Mouse (Mus musculus): Measurements from ENCODE around the gene Olfr1053. TPM values are rescaled to one million over a fixed set of nuclear protein-coding genes. Genes with fewer than 3 reads are reported as not detected.
"Not testable (repeated sequence)": the region's sequence is repeated elsewhere in the genome, so short reads cannot be mapped to it uniquely, and the experiment has no call there.

Olfr1053 gene
- not detected in 2 replicates for polyA plus RNA-seq (2015; fragmentation: Nextera tagmentation; extraction: Ambion mirVana)

GRCm38 (mm10) chr2:86315184-86315583 is at the start of gene Olfr1053:
Olfr1053 (minus strand) TSS chr2:86315284.
- H3K4me1 ChIP-seq (ENCODE audit: control insufficient read depth, insufficient read depth, low read length), result no peaks in the 10 kb centered on the region
- no peak within 1 kb of the TSS for H3K9ac ChIP-seq (ENCODE audit: low read length)
- no peak within 1 kb of the TSS for H3K27ac ChIP-seq (ENCODE audit: low read length)
- ATAC-seq (ENCODE audit: insufficient read depth, low FRiP score), result no peak
- H3K9me3 ChIP-seq (replicated peaks; ENCODE audit: control insufficient read depth, low read length), result no peaks in the 10 kb centered on the region
- WGBS, result 67% methylated on average over 3 of the region's 3 CpGs
- no peak within 1 kb of the TSS for H3K4me2 ChIP-seq (ENCODE audit: low read depth, low read length)
- H3K27me3 ChIP-seq (ENCODE audit: control insufficient read depth, insufficient read depth, low read length), result no peaks in the 10 kb centered on the region
- H3K36me3 ChIP-seq (ENCODE audit: control insufficient read depth, insufficient read depth, low read length), result no peaks in the 10 kb centered on the region
- no peak within 1 kb of the TSS for H3K4me3 ChIP-seq (replicated peaks; ENCODE audit: low read length)

- no peak within 1 kb of the TSS for H3K9ac ChIP-seq (ENCODE audit: low read length)
- H3K9me3 ChIP-seq (replicated peaks; ENCODE audit: control insufficient read depth, low read length), result no peaks in the 10 kb centered on the region
- no peaks in the 10 kb centered on the region for H3K36me3 ChIP-seq (ENCODE audit: control insufficient read depth, insufficient read depth, low read length)
- no peaks in the 10 kb centered on the region for H3K27me3 ChIP-seq (ENCODE audit: control insufficient read depth, insufficient read depth, low read length)
- no peak within 1 kb of the TSS for H3K27ac ChIP-seq (ENCODE audit: low read length)
- no peak within 1 kb of the TSS for H3K4me2 ChIP-seq (ENCODE audit: low read depth, low read length)
- H3K4me3 ChIP-seq (replicated peaks; ENCODE audit: low read length), result no peak within 1 kb of the TSS
- ATAC-seq (ENCODE audit: insufficient read depth, low FRiP score), result no peak
- no peaks in the 10 kb centered on the region for H3K4me1 ChIP-seq (ENCODE audit: control insufficient read depth, insufficient read depth, low read length)
These were observed 47.3 kb upstream of the Olfr1053 start, which contains the start of gene Olfr1056 for GRCm38 (mm10) chr2:86362369-86362768. Olfr1056 (minus strand) TSS chr2:86362469.

- WGBS, result 81% methylated on average over 1 of the region's 1 CpGs
- not testable (repeated sequence) for H3K4me2 ChIP-seq (ENCODE audit: low read depth, low read length); H3K4me3 ChIP-seq (replicated peaks; ENCODE audit: low read length); H3K27me3 ChIP-seq (ENCODE audit: control insufficient read depth, insufficient read depth, low read length); H3K27ac ChIP-seq (ENCODE audit: low read length); H3K9ac ChIP-seq (ENCODE audit: low read length); H3K36me3 ChIP-seq (ENCODE audit: control insufficient read depth, insufficient read depth, low read length); H3K9me3 ChIP-seq (replicated peaks; ENCODE audit: control insufficient read depth, low read length); ATAC-seq (ENCODE audit: insufficient read depth, low FRiP score); H3K4me1 ChIP-seq (ENCODE audit: control insufficient read depth, insufficient read depth, low read length)
These were observed 36.7 kb upstream of the Olfr1053 start for GRCm38 (mm10) chr2:86351751-86352150.

- ATAC-seq (ENCODE audit: insufficient read depth, low FRiP score), result no peak
- H3K9ac ChIP-seq (ENCODE audit: low read length), result no peak within 1 kb of the TSS
- H3K27ac ChIP-seq (ENCODE audit: low read length), result no peak within 1 kb of the TSS
- H3K27me3 ChIP-seq (ENCODE audit: control insufficient read depth, insufficient read depth, low read length), result no peaks in the 10 kb centered on the region
- no peaks in the 10 kb centered on the region for H3K9me3 ChIP-seq (replicated peaks; ENCODE audit: control insufficient read depth, low read length)
- 85% methylated on average over 5 of the region's 5 CpGs for WGBS
- H3K36me3 ChIP-seq (ENCODE audit: control insufficient read depth, insufficient read depth, low read length), result no peaks in the 10 kb centered on the region
- H3K4me3 ChIP-seq (replicated peaks; ENCODE audit: low read length), result no peak within 1 kb of the TSS
- H3K4me1 ChIP-seq (ENCODE audit: control insufficient read depth, insufficient read depth, low read length), result no peaks in the 10 kb centered on the region
- no peak within 1 kb of the TSS for H3K4me2 ChIP-seq (ENCODE audit: low read depth, low read length)
These were observed 35.1 kb upstream of the Olfr1053 start, which contains the start of gene Olfr1055 for GRCm38 (mm10) chr2:86350184-86350583. Olfr1055 (minus strand) TSS chr2:86350284.

GRCm38 (mm10) chr2:86335333-86335732 is 20.2 kb upstream of the Olfr1053 start, which contains the start of gene Olfr1054:
Olfr1054 (minus strand) TSS chr2:86335433.
- 82% methylated on average over 3 of the region's 3 CpGs for WGBS
- no peak for ATAC-seq (ENCODE audit: insufficient read depth, low FRiP score)

GRCm38 (mm10) chr2:86292155-86292554 is 22.9 kb downstream of the Olfr1053 start, which contains the start of gene Olfr1052:
Olfr1052 (plus strand) TSS chr2:86292455.
- no peak for ATAC-seq (ENCODE audit: insufficient read depth, low FRiP score)
- Histone ChIP-seq H3K4me2 (ENCODE audit: low read depth, low read length) (no peak within 1 kb of the TSS), H3K9ac (ENCODE audit: low read length) (no peak within 1 kb of the TSS), H3K27me3 (ENCODE audit: control insufficient read depth, insufficient read depth, low read length) (no peaks in the 10 kb centered on the region), H3K36me3 (ENCODE audit: control insufficient read depth, insufficient read depth, low read length) (no peaks in the 10 kb centered on the region), H3K4me1 (ENCODE audit: control insufficient read depth, insufficient read depth, low read length) (no peaks in the 10 kb centered on the region), H3K4me3 (replicated peaks; ENCODE audit: low read length) (no peak within 1 kb of the TSS), H3K27ac (ENCODE audit: low read length) (no peak within 1 kb of the TSS), H3K9me3 (replicated peaks; ENCODE audit: control insufficient read depth, low read length) (no peaks in the 10 kb centered on the region)

More at GRCm38 (mm10) chr2:86335333-86335732, 20.2 kb upstream of the Olfr1053 start, which contains the start of gene Olfr1054:
- Histone ChIP-seq H3K4me1 (ENCODE audit: control insufficient read depth, insufficient read depth, low read length) (no peaks in the 10 kb centered on the region), H3K9me3 (replicated peaks; ENCODE audit: control insufficient read depth, low read length) (no peaks in the 10 kb centered on the region), H3K27ac (ENCODE audit: low read length) (no peak within 1 kb of the TSS), H3K27me3 (ENCODE audit: control insufficient read depth, insufficient read depth, low read length) (no peaks in the 10 kb centered on the region), H3K9ac (ENCODE audit: low read length) (no peak within 1 kb of the TSS), H3K4me2 (ENCODE audit: low read depth, low read length) (no peak within 1 kb of the TSS), H3K4me3 (replicated peaks; ENCODE audit: low read length) (no peak within 1 kb of the TSS), H3K36me3 (ENCODE audit: control insufficient read depth, insufficient read depth, low read length) (no peaks in the 10 kb centered on the region)

- not testable (repeated sequence) for H3K36me3 ChIP-seq (ENCODE audit: control insufficient read depth, insufficient read depth, low read length); H3K27me3 ChIP-seq (ENCODE audit: control insufficient read depth, insufficient read depth, low read length); H3K9me3 ChIP-seq (replicated peaks; ENCODE audit: control insufficient read depth, low read length); H3K27ac ChIP-seq (ENCODE audit: low read length); H3K9ac ChIP-seq (ENCODE audit: low read length); H3K4me2 ChIP-seq (ENCODE audit: low read depth, low read length); H3K4me1 ChIP-seq (ENCODE audit: control insufficient read depth, insufficient read depth, low read length); ATAC-seq (ENCODE audit: insufficient read depth, low FRiP score); H3K4me3 ChIP-seq (replicated peaks; ENCODE audit: low read length)
These were observed 36.1 kb downstream of the Olfr1053 start, which contains the start of gene Olfr1051 for GRCm38 (mm10) chr2:86278988-86279387. Olfr1051 (minus strand) TSS chr2:86279088.

Other genes with a start within 250 kb of the Olfr1053 start
- not detected in 2 replicates for gene Olfr1036, start 241.3 kb downstream of the Olfr1053 start, polyA plus RNA-seq (2015; fragmentation: Nextera tagmentation; extraction: Ambion mirVana)
- gene Olfr1037, start 227.9 kb downstream of the Olfr1053 start, polyA plus RNA-seq (2015; fragmentation: Nextera tagmentation; extraction: Ambion mirVana), result not detected in 2 replicates
- not detected in 2 replicates for gene Olfr1039, start 179.4 kb downstream of the Olfr1053 start, polyA plus RNA-seq (2015; fragmentation: Nextera tagmentation; extraction: Ambion mirVana)
- not detected in 2 replicates for gene Olfr1040, start 168.6 kb downstream of the Olfr1053 start, polyA plus RNA-seq (2015; fragmentation: Nextera tagmentation; extraction: Ambion mirVana)
- not detected in 2 replicates for gene Olfr1042, start 153.4 kb downstream of the Olfr1053 start, polyA plus RNA-seq (2015; fragmentation: Nextera tagmentation; extraction: Ambion mirVana)
- gene Olfr1043, start 147.8 kb downstream of the Olfr1053 start, polyA plus RNA-seq (2015; fragmentation: Nextera tagmentation; extraction: Ambion mirVana), result not detected in 2 replicates
- gene Olfr1044, start 137.5 kb downstream of the Olfr1053 start, polyA plus RNA-seq (2015; fragmentation: Nextera tagmentation; extraction: Ambion mirVana), result not detected in 2 replicates
- gene Olfr52, start 129.6 kb downstream of the Olfr1053 start, polyA plus RNA-seq (2015; fragmentation: Nextera tagmentation; extraction: Ambion mirVana), result not detected in 2 replicates
- not detected in 2 replicates for gene Olfr1045, start 112.3 kb downstream of the Olfr1053 start, polyA plus RNA-seq (2015; fragmentation: Nextera tagmentation; extraction: Ambion mirVana)
- gene Olfr1046, start 96.0 kb downstream of the Olfr1053 start, polyA plus RNA-seq (2015; fragmentation: Nextera tagmentation; extraction: Ambion mirVana), result not detected in 2 replicates
- not detected in 2 replicates for gene Olfr1047, start 83.9 kb downstream of the Olfr1053 start, polyA plus RNA-seq (2015; fragmentation: Nextera tagmentation; extraction: Ambion mirVana)
- gene Olfr1048, start 75.0 kb downstream of the Olfr1053 start, polyA plus RNA-seq (2015; fragmentation: Nextera tagmentation; extraction: Ambion mirVana), result not detected in 2 replicates
- not detected in 2 replicates for gene Olfr1049, start 57.0 kb downstream of the Olfr1053 start, polyA plus RNA-seq (2015; fragmentation: Nextera tagmentation; extraction: Ambion mirVana)
- gene Olfr1051, start 36.2 kb downstream of the Olfr1053 start, polyA plus RNA-seq (2015; fragmentation: Nextera tagmentation; extraction: Ambion mirVana), result not detected in 2 replicates
- not detected in 2 replicates for gene Olfr1052, start 22.8 kb downstream of the Olfr1053 start, polyA plus RNA-seq (2015; fragmentation: Nextera tagmentation; extraction: Ambion mirVana)
- gene Olfr1054, start 20.1 kb upstream of the Olfr1053 start, polyA plus RNA-seq (2015; fragmentation: Nextera tagmentation; extraction: Ambion mirVana), result not detected in 2 replicates
- not detected in 2 replicates for gene Olfr1055, start 35.0 kb upstream of the Olfr1053 start, polyA plus RNA-seq (2015; fragmentation: Nextera tagmentation; extraction: Ambion mirVana)
- gene Olfr1056, start 47.2 kb upstream of the Olfr1053 start, polyA plus RNA-seq (2015; fragmentation: Nextera tagmentation; extraction: Ambion mirVana), result not detected in 2 replicates
- gene Olfr1057, start 63.1 kb upstream of the Olfr1053 start, polyA plus RNA-seq (2015; fragmentation: Nextera tagmentation; extraction: Ambion mirVana), result not detected in 2 replicates
- gene Olfr1058, start 73.3 kb upstream of the Olfr1053 start, polyA plus RNA-seq (2015; fragmentation: Nextera tagmentation; extraction: Ambion mirVana), result not detected in 2 replicates
- gene Olfr1061, start 98.8 kb upstream of the Olfr1053 start, polyA plus RNA-seq (2015; fragmentation: Nextera tagmentation; extraction: Ambion mirVana), result not detected in 2 replicates
- gene Olfr1062, start 111.5 kb upstream of the Olfr1053 start, polyA plus RNA-seq (2015; fragmentation: Nextera tagmentation; extraction: Ambion mirVana), result not detected in 2 replicates
- not detected in 2 replicates for gene Olfr1065, start 135.3 kb upstream of the Olfr1053 start, polyA plus RNA-seq (2015; fragmentation: Nextera tagmentation; extraction: Ambion mirVana)
- not detected in 2 replicates for gene Olfr1066, start 141.0 kb upstream of the Olfr1053 start, polyA plus RNA-seq (2015; fragmentation: Nextera tagmentation; extraction: Ambion mirVana)
- not detected in 2 replicates for gene Olfr228, start 172.1 kb upstream of the Olfr1053 start, polyA plus RNA-seq (2015; fragmentation: Nextera tagmentation; extraction: Ambion mirVana)
- gene Olfr1076, start 193.2 kb upstream of the Olfr1053 start, polyA plus RNA-seq (2015; fragmentation: Nextera tagmentation; extraction: Ambion mirVana), result not detected in 2 replicates
- not detected in 2 replicates for gene Olfr1079, start 227.2 kb upstream of the Olfr1053 start, polyA plus RNA-seq (2015; fragmentation: Nextera tagmentation; extraction: Ambion mirVana)
- gene Olfr1080, start 243.0 kb upstream of the Olfr1053 start, polyA plus RNA-seq (2015; fragmentation: Nextera tagmentation; extraction: Ambion mirVana), result not detected in 2 replicates